Mouse (Mus musculus) kidney, adult 8-10 months (tissue): Measurements from ENCODE around the gene Zfp422.
A peak's percentile ranks its signal among the peaks of the same experiment; 100 is the strongest.
"Not testable (repeated sequence)": the region's sequence is repeated elsewhere in the genome, so short reads cannot be mapped to it uniquely, and the experiment has no call there.

Experiments
- DNase-seq, 2 experiments: peaks; one replicate each; pipeline ENCODE4 v3.0.0; 2022

The Zfp422 gene

GRCm38 (mm10) chr6:116647763-116648162, 19.0 kb upstream of the Zfp422 start:
- peak; percentile 68 to 76 for DNase-seq

GRCm38 (mm10) chr6:116644335-116644734, 15.5 kb upstream of the Zfp422 start:
- DNase-seq, result no peak

GRCm38 (mm10) chr6:116643881-116644280, 15.1 kb upstream of the Zfp422 start:
- DNase-seq, result no peak

GRCm38 (mm10) chr6:116642942-116643341, 14.1 kb upstream of the Zfp422 start:
- no peak for DNase-seq

- no peak for DNase-seq
Observed at GRCm38 (mm10) chr6:116639663-116640062, 10.9 kb upstream of the Zfp422 start.

GRCm38 (mm10) chr6:116638871-116639270, 10.1 kb upstream of the Zfp422 start:
- DNase-seq, result no peak

GRCm38 (mm10) chr6:116637496-116637895, 8.7 kb upstream of the Zfp422 start:
- no peak for DNase-seq

GRCm38 (mm10) chr6:116636581-116637235, 7.9 kb upstream of the Zfp422 start:
- DNase-seq, result no peak

- DNase-seq, result peak; percentile 80 to 86
Observed at GRCm38 (mm10) chr6:116635251-116636180, 6.7 kb upstream of the Zfp422 start.

- no peak for DNase-seq
Observed at GRCm38 (mm10) chr6:116633741-116634695, 5.2 kb upstream of the Zfp422 start.

GRCm38 (mm10) chr6:116632129-116632528, 3.3 kb upstream of the Zfp422 start:
- DNase-seq, result peak; percentile 76 to 91

- no peak for DNase-seq
Observed at GRCm38 (mm10) chr6:116629766-116630165, 967 bp upstream of the Zfp422 start.

GRCm38 (mm10) chr6:116628095-116628494, 704 bp downstream of the Zfp422 start:
- DNase-seq, result no peak

GRCm38 (mm10) chr6:116626417-116626816, 2.4 kb downstream of the Zfp422 start:
- DNase-seq, result not testable (repeated sequence)

GRCm38 (mm10) chr6:116621318-116622023, 7.3 kb downstream of the Zfp422 start:
- DNase-seq, result no peak

- no peak for DNase-seq
Observed at GRCm38 (mm10) chr6:116618073-116618472, 10.7 kb downstream of the Zfp422 start.

- no peak for DNase-seq
Observed at GRCm38 (mm10) chr6:116615719-116616118, 13.1 kb downstream of the Zfp422 start.

- DNase-seq, result no peak
Observed at GRCm38 (mm10) chr6:116607230-116607629, 21.6 kb downstream of the Zfp422 start.

- not testable (repeated sequence) for DNase-seq
Observed at GRCm38 (mm10) chr6:116600969-116601368, 27.8 kb downstream of the Zfp422 start.

GRCm38 (mm10) chr6:116584095-116584494, 44.7 kb downstream of the Zfp422 start, which contains the start of gene Olfr215:
TSS of gene Olfr215 (minus strand) at chr6:116584195.
- DNase-seq, result no peak
